Mouse (Mus musculus) G1E (cell line): Measurements from ENCODE around the gene Gm13306. TPM values are rescaled to one million over a fixed set of nuclear protein-coding genes. Genes with fewer than 3 reads are reported as not detected.
"Not testable (repeated sequence)": the region's sequence is repeated elsewhere in the genome, so short reads cannot be mapped to it uniquely, and the experiment has no call there.

Experiments used
- ATAC-seq: 2 replicates; pipeline ENCODE4 v1.8.0; 2016; ENCODE audit warnings: mild to moderate bottlenecking; ENCODE audit not compliant: insufficient number of reproducible peaks, poor library complexity, low FRiP score, severe bottlenecking; ENCODE audit errors: extremely low read depth
- DNase-seq: peaks from one replicate; pipeline ENCODE4 v3.0.0; 2012; ENCODE audit warnings: low spot score
- H3K27me3 ChIP-seq: 2 replicates; pipeline ENCODE4 v1.6.1; 2012; ENCODE audit warnings: mild to moderate bottlenecking, low read length, inconsistent platforms; ENCODE audit not compliant: insufficient read depth
- H3K36me3 ChIP-seq: replicated peaks from 2 replicates; pipeline ENCODE3; 2012; ENCODE audit warnings: mild to moderate bottlenecking, inconsistent platforms
- H3K4me1 ChIP-seq: 2 replicates; pipeline ENCODE4 v1.6.1; 2012; ENCODE audit warnings: low read depth, low read length, inconsistent platforms, mixed read lengths; ENCODE audit not compliant: insufficient read depth
- H3K4me3 ChIP-seq: 2 replicates; pipeline ENCODE4 v1.5.1; 2012; ENCODE audit warnings: low read depth, mild to moderate bottlenecking, inconsistent platforms, low read length, moderate library complexity, mixed read lengths
- H3K9me3 ChIP-seq: replicated peaks from 2 replicates; pipeline ENCODE4 v1.6.1; 2012; ENCODE audit warnings: inconsistent platforms
- polyA plus RNA-seq: library from polyadenylated mRNA; stranded (reverse); fragments of >175 nt; gene quantifications from 2 replicates; pipeline ENCODE4 v1.2.3, GENCODE M21; 2012
- total RNA-seq, 2 experiments: library from RNA; stranded (forward) in 1 of 2; stranded (reverse) in 1 of 2; fragments of 200-1000 nt in 1 of 2; fragments of >200 nt in 1 of 2; fragmentation: Nextera tagmentation in 1 of 2; gene quantifications; 2 replicates each; pipeline ENCODE4 v1.2.3; 2014 to 2017

Gene Gm13306
- total RNA-seq (2014; fragmentation: Nextera tagmentation) (not detected in 2 replicates), total RNA-seq (2017) (not detected in 2 replicates), polyA plus RNA-seq (not detected in 2 replicates)

- H3K9me3 ChIP-seq, H3K4me3 ChIP-seq, ATAC-seq, H3K36me3 ChIP-seq, H3K4me1 ChIP-seq, DNase-seq, H3K27me3 ChIP-seq: not testable (repeated sequence)
Observed at GRCm38 (mm10) chr4:42153136-42153535, at the start of gene Gm13306. Gene Gm13306, plus strand, starts transcription at chr4:42153436.

- H3K27me3 ChIP-seq, ATAC-seq, DNase-seq, H3K4me1 ChIP-seq, H3K9me3 ChIP-seq, H3K4me3 ChIP-seq, H3K36me3 ChIP-seq: not testable (repeated sequence)
Observed at GRCm38 (mm10) chr4:42114517-42114916, 38.7 kb upstream of the Gm13306 start, which contains the start of gene Gm13304. Gene Gm13304, plus strand, starts transcription at chr4:42114817.

GRCm38 (mm10) chr4:42168503-42168902 lies 15.3 kb downstream of the Gm13306 start, which contains the start of gene Gm13305:
Gene Gm13305, minus strand, starts transcription at chr4:42168603.
- not testable (repeated sequence) for ATAC-seq, H3K36me3 ChIP-seq, H3K9me3 ChIP-seq, H3K4me1 ChIP-seq, DNase-seq, H3K4me3 ChIP-seq, H3K27me3 ChIP-seq

DNA sequence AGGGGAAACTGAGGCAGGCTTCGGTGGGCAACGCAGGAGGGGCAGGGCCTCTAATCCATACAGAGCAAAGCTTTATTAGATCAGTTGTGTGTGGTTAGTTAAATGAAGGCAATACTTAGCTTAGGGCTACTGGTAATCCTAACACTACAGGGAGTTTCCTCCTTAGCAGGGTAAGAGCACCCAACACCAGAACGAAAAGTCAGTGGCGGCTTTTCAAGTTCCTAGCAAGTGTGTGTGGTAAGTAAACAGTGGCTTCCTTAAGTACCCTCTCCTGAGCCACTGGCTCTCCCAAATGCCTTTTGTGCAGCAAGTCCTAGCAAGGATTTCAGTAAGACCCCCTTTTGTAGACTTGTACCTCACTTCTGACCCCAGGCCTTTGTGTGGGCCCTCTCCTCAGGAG lies 25.0 kb downstream of the Gm13306 start:
- not testable (repeated sequence) for H3K27me3 ChIP-seq, H3K4me1 ChIP-seq, H3K4me3 ChIP-seq, ATAC-seq, DNase-seq, H3K9me3 ChIP-seq, H3K36me3 ChIP-seq

DNA sequence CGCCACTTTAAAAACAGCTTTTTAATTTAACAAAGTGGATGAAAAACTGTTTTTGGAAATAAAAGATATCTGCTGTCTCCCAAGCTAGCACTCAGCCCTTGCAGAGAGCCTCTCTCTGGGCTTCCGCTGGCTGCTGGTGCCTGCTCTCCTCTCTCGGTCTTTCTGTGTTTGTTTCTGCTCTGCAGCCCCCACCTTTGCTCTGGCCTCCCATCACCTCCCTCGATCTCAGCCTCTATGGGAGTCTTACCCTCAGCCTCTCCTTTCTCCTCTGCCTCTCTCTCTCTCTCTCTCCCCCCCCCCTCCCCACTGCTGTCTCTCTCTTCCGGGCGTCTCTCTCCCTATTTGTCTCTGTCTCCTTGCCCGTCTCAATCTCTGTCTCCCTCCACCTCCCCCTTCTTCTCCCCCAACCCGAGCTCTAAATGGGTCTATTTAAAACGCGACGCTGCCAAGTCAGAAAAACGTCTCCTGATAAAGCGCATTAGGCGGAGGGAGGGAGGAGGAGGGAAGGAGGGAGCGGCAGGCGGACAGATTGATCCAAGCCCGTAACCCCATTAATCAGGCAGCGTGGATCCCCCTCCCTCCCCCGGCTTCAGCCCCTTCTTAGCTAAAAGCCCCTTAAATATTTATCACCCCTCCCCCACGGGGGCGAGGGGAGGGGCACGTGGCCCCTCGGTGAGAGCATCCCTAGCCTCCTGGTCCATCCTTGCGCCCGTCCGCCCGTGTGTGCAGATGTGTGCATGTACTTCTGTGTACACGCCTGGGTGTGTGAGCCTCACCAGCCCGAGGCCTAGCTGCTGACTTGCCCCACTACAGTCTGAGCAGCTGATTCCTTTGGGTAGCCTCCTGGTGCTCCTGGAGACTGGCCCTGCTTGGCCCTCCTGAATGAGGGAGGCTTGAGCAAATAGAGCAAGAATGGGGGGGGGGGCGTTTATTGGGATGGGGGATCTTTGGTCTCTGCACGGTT lies 30.3 kb downstream of the Gm13306 start:
- not testable (repeated sequence) for H3K4me1 ChIP-seq, H3K36me3 ChIP-seq, DNase-seq, H3K4me3 ChIP-seq, H3K27me3 ChIP-seq, H3K9me3 ChIP-seq, ATAC-seq

DNA sequence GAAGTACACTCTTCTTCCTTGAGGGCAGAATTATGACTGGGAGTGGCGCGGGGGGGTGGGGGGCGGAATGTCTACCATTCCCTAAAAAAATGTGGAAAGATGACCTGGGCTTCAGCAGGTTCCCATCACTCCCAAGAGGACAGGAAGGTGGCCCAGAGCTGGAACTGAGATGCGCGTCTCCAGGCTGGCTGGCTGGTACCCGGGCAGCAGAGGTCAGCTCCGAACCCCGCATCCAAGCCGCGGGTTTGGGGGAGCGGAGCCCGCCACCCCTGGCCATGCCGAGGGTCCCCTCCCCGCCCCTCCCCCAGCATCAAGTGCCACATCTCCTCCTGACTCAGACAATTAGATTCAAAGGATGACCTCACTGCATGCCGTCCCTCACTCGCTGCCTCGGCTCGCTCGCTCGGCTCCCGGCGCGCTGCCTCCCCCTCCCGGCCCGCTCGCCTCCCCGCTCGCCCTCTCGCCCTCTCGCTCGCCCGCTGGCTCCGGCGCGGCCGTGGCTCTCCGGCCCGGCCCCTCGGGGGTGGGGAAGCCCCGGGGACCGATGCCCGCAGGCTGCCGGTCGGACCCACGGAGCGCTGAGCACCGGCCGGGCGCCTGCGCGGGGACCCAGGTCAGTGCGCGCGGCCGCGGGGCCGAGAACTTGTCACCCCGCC lies 31.2 kb downstream of the Gm13306 start:
- not testable (repeated sequence) for H3K9me3 ChIP-seq, H3K36me3 ChIP-seq, ATAC-seq, DNase-seq, H3K4me1 ChIP-seq, H3K4me3 ChIP-seq, H3K27me3 ChIP-seq

- not testable (repeated sequence) for H3K27me3 ChIP-seq, H3K4me1 ChIP-seq, H3K36me3 ChIP-seq, H3K9me3 ChIP-seq, DNase-seq, H3K4me3 ChIP-seq, ATAC-seq
Observed at GRCm38 (mm10) chr4:42184980-42185372, 31.7 kb downstream of the Gm13306 start.

Other genes starting within 250 kb of the Gm13306 start
- not detected in 2 replicates for gene Gm21541, start 249.8 kb upstream of the Gm13306 start, total RNA-seq (2014; fragmentation: Nextera tagmentation)
- gene Gm21541, start 249.8 kb upstream of the Gm13306 start, total RNA-seq (2017) = not detected in 2 replicates
- not detected in 2 replicates for gene Gm21541, start 249.8 kb upstream of the Gm13306 start, polyA plus RNA-seq
- 0.98 TPM in 1 of 2 replicates, not detected in the other for gene Gm20878, start 211.9 kb upstream of the Gm13306 start, total RNA-seq (2014; fragmentation: Nextera tagmentation)
- gene Gm20878, start 211.9 kb upstream of the Gm13306 start, total RNA-seq (2017) = 0.44 TPM in 1 of 2 replicates, not detected in the other
- gene Gm20878, start 211.9 kb upstream of the Gm13306 start, polyA plus RNA-seq = 0.43 TPM in 1 of 2 replicates, not detected in the other
- not detected in 2 replicates for gene Fam205a4, start 187.4 kb upstream of the Gm13306 start, total RNA-seq (2014; fragmentation: Nextera tagmentation)
- gene Fam205a4, start 187.4 kb upstream of the Gm13306 start, total RNA-seq (2017) = not detected in 2 replicates
- gene Fam205a4, start 187.4 kb upstream of the Gm13306 start, polyA plus RNA-seq = not detected in 2 replicates
- gene Gm21093, start 118.7 kb upstream of the Gm13306 start, total RNA-seq (2014; fragmentation: Nextera tagmentation) = not detected in 2 replicates
- gene Gm21093, start 118.7 kb upstream of the Gm13306 start, total RNA-seq (2017) = not detected in 2 replicates
- 0.04 TPM in 1 of 2 replicates, not detected in the other for gene Gm21093, start 118.7 kb upstream of the Gm13306 start, polyA plus RNA-seq
- gene Gm3893, start 62.2 kb upstream of the Gm13306 start, total RNA-seq (2014; fragmentation: Nextera tagmentation) = not detected in 2 replicates
- gene Gm3893, start 62.2 kb upstream of the Gm13306 start, total RNA-seq (2017) = not detected in 2 replicates
- not detected in 2 replicates for gene Gm3893, start 62.2 kb upstream of the Gm13306 start, polyA plus RNA-seq
- gene Gm13304, start 38.6 kb upstream of the Gm13306 start, total RNA-seq (2014; fragmentation: Nextera tagmentation) = not detected in 2 replicates
- gene Gm13304, start 38.6 kb upstream of the Gm13306 start, total RNA-seq (2017) = 0.16 TPM in 1 of 2 replicates, not detected in the other
- gene Gm13304, start 38.6 kb upstream of the Gm13306 start, polyA plus RNA-seq = not detected in 2 replicates
- gene Gm13305, start 15.2 kb downstream of the Gm13306 start, total RNA-seq (2014; fragmentation: Nextera tagmentation) = not detected in 2 replicates
- gene Gm13305, start 15.2 kb downstream of the Gm13306 start, total RNA-seq (2017) = 0.05 TPM in 1 of 2 replicates, not detected in the other
- gene Gm13305, start 15.2 kb downstream of the Gm13306 start, polyA plus RNA-seq = not detected in 2 replicates
- not detected in 2 replicates for gene Gm10600, start 87.2 kb downstream of the Gm13306 start, total RNA-seq (2014; fragmentation: Nextera tagmentation)
- gene Gm10600, start 87.2 kb downstream of the Gm13306 start, total RNA-seq (2017) = not detected in 2 replicates
- not detected in 2 replicates for gene Gm10600, start 87.2 kb downstream of the Gm13306 start, polyA plus RNA-seq
- gene Ccl21b, start 102.3 kb downstream of the Gm13306 start, total RNA-seq (2014; fragmentation: Nextera tagmentation) = not detected in 2 replicates
- not detected in 2 replicates for gene Ccl21b, start 102.3 kb downstream of the Gm13306 start, total RNA-seq (2017)
- not detected in 2 replicates for gene Ccl21b, start 102.3 kb downstream of the Gm13306 start, polyA plus RNA-seq
- gene Gm21953, start 140.8 kb downstream of the Gm13306 start, total RNA-seq (2014; fragmentation: Nextera tagmentation) = not detected in 2 replicates
- gene Gm21953, start 140.8 kb downstream of the Gm13306 start, total RNA-seq (2017) = not detected in 2 replicates
- gene Gm21953, start 140.8 kb downstream of the Gm13306 start, polyA plus RNA-seq = not detected in 2 replicates
- gene Fam205a3, start 164.9 kb downstream of the Gm13306 start, total RNA-seq (2014; fragmentation: Nextera tagmentation) = not detected in 2 replicates
- gene Fam205a3, start 164.9 kb downstream of the Gm13306 start, total RNA-seq (2017) = not detected in 2 replicates
- gene Fam205a3, start 164.9 kb downstream of the Gm13306 start, polyA plus RNA-seq = not detected in 2 replicates